Mouse (Mus musculus): ENCODE results near the gene Kcnq1.

- no peak for TF ChIP-seq CTCF (IDR thresholded peaks at IDR 0.05; ENCODE audit: extremely low read depth, insufficient read depth, insufficient read length, insufficient replicate concordance)
- no peak for TF ChIP-seq POLR2A (IDR thresholded peaks at IDR 0.05; ENCODE audit: low read depth, low read length)
Measured at GRCm38 (mm10) chr7:143417875-143418274, 311.7 kb downstream of the Kcnq1 start.
